Mouse (Mus musculus) lung, postnatal 36 days (tissue): ENCODE data around the gene Aunip.
"Not testable (repeated sequence)": the region's sequence is repeated elsewhere in the genome, so short reads cannot be mapped to it uniquely, and the experiment has no call there.

ENCODE experiments used
- DNase-seq: peaks from one replicate; pipeline ENCODE4 v3.0.0; 2022; ENCODE audit warnings: mixed read lengths

Gene Aunip

DNA sequence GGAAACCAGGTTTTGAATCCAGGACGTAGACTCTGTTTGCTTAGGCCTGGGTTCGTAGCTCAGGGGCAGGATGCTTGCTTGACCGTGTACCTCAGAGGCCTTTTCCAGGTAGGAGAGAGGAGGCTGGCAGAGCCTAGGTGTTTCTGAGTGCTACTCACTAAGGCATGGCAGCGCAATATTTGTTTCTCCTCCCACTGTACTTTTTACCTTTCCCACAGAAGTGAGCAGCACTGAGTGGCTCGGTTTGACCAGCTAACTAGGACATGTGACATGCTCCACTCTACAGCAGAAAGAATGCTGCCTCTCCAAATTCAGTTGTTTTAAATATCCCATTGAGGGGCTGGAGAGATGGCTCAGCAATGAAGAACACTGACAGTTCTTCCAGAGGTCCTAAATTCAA lies 22.6 kb upstream of the Aunip start:
- peak; percentile 72 for DNase-seq

DNA sequence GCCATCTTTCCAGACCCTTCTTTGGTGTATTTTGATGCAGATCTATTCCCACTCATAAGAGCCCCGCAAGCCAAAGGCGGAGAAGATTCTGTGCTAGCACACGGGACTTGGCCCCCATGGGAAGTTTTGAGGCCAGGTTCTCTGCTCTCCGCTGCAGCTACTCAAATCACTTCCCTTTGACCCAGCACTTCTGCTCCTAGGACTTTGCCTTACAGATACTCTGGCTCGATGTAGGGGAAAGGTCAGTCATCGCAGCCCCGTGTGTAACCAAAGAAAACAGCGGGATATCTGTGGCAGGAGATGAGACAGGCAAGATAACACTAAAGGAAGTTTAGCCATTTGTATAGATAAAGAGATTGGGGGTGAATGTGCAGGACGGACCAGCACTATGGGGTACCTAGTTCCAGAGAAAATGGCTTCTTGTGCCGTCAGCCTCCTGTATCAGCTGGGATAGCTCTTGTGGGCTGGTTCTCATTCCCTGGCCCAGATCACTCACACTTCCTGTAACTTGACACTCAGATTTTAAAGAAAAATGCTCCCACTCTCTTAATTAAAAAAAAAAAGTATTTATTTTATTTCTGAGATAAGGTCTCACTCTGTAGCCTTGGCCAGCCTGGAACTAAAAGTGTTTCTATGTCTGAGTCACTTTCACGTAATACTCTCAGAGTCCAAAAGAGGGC lies 20.7 kb upstream of the Aunip start:
- DNase-seq = no peak

DNA sequence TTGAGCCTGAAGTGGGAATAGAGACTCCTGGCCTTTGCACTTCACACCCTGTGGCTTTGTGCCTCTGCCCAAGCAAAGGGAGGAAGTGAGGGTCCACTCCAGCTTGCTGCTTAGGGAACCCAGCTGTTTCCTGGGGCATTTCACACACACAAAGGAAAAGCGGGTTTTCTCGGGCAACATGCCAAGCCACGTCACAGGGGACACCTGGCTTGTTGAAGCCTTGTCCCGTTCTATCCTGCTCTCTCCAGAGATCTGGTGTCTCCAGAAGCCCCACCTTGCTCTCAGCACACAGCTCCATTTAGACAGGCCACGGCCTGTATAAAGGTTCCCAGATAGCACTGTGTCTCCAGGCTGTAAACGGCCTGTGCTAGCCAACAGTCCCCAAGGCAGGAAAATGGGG lies 19.1 kb upstream of the Aunip start:
- DNase-seq = no peak

DNA sequence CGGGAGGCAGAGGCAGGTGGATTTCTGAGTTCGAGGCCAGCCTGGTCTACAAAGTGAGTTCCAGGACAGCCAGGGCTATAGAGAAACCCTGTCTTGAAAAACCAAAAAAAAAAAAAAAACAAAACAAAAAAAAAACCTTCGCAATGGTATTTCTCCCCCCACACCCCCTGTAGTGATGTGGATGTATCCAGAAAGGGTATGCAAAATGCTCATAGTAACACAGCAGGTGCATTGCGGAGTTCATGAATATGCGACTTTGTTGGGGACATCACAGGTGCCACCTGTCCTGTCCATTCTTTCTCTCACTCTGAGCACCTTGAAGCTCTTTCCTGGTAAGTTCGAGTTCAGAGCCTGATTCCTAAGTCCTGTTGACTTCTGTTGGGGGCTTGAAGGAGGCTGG lies 16.6 kb upstream of the Aunip start:
- not testable (repeated sequence) for DNase-seq

DNA sequence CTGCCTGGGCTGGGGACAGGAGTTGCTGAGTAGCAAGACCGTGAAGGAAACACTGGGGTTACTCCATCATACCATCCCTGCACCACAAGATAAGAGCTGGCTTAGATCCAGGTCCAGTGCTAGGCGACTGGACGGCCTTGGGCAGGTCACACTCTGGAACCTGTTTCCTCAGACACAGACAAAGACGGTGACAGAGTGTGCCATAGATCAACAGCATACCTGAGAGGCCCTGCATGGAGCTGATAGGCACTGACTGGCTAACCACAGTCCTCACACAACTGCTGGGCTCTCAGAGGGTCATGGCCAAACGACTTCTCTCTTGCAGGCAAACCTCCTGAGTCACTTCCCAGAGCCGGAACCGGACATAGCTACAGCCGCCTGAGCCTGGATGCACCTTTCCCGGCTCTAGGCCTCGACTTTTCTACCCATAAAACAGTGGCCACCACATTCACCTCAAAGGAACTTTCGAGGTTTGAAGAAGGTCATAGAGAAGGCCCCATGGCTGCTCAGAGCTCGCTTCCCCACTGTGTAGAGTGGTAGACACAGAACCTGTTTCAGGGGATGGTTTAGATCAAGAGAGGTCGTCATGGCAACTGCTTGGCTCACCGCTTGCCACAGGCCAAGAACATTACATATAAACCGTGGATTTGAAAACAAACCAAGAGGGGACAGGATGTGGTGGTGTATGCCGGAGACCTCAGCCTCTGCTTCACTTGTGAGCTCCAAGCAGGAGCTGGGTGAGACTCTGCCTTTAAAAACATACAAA lies 15.8 kb upstream of the Aunip start:
- DNase-seq = peak; percentile 89

DNA sequence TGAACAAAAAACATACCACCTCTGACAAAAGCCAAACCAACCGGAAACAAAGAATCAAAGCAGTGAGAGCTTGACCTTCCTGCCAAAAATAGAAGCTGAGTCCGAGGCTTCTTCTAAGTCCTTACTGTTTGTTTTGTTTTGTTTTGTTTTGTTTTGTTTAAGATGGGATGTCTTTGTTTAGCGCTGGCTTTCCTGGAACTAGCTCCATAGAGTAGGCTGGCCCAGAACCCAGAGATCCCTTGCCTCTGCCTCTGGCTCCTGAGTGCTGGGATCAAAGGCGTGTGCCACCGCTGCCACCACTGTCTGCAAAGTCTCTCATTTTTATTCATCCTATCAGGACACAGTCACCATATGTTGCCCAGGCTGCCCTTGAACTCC lies 15.3 kb upstream of the Aunip start:
- peak; percentile 67 for DNase-seq

DNA sequence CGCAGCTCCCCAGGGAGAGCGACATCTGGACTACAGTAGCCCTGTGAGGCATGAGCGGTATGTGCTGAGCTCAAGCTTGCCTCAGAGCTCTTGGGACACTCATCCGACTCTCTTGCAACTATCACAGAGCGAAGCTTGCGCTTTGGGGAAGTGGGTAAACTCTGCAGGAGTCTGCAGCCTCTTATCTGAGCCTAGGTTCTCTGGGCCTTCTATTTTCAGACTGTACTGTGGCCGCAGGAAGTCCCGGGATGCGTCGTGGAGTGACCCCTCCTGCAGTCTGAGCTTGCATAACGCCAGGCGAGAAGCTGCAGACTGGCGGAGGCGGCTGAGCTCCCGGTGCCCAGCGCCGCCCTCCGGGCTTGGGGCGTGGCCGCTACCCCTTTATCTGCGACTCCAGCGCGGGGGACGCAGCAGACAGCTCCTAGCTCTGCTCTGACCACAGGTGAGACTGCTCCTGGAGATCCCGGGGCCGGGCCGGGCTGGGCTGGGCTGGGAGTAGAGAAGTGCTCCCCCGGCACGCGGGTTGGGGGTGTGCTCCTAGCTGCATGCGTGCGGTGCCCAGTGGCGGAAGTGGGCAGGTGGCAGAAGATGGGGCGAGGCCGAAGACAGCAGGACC lies 14.1 kb upstream of the Aunip start, which contains the start of gene Paqr7:
Gene Paqr7, plus strand, starts transcription at position 103 of the 616 bp plus-strand sequence.
- DNase-seq = peak; percentile 90

DNA sequence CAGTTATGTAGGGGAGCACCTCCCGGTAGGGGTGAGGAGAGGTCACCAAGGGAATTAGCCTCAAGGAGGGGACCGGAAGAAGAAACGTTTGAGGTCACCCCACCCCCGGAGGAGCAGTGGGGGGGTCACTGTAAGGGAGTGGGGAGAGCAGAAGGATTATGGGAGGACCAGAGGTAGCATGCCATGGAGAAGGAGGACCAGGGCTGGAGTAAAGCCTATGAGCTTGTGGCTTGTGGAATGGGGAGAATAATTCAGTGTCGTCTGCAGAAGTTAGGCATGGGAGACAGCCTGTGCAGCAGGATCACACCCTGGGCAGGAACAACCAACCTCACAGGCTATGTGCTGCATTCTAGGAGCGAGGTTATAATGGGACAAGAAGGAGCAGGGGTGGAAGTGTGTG lies 13.6 kb upstream of the Aunip start:
- no peak for DNase-seq

DNA sequence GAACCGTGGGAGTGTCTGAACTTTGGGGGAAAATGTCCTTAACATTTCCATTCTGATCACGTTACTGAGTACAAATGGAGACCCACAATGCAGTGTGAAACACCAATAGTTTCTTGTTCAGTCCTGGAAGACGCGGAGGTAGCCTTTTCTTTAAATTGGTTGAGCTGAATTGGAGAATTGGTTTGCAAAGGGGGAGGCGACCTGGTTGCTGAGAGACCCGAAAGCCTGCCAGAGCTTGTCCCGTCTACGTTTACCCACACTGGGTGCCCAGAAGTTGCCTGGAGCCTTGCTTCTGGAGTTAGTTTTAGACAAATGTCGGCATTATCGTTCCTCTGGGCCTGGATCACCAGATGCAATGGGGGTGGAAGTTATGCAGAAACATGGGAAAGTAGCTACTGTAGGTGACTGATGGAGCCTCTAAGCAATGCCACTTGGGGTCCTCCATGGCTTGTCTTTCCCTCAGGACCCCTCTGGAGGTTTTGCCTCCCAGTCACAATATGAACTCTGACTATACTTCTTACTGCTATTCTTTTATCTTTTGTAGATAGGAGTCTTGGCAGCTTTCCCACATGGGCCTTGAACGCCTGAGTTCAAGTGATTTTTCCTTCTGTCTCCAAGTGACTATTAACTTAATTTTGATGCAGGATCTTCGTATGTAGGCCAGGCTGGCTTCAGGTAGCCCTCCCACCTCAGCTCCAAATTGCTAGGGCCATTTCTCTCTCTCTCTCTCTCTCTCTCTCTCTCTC lies 12.6 kb upstream of the Aunip start:
- no peak for DNase-seq

DNA sequence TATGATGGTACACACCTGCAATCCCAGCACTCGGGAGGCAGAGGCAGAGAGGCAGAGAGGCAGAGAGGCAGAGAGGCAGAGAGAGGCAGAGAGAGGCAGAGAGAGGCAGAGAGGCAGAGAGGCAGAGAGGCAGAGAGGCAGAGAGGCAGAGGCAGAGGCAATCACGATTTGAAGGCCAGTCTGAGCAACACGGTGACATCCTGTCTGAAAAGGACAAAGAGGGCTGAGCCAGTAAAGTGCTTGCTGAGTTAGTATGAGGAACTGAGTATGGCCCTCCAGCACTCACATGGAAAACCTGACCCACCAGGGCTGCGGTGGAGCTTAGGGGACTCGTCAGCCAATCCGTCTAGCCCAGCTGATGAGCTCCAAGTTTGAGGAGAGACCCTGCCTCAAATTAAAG lies 11.8 kb upstream of the Aunip start:
- not testable (repeated sequence) for DNase-seq

DNA sequence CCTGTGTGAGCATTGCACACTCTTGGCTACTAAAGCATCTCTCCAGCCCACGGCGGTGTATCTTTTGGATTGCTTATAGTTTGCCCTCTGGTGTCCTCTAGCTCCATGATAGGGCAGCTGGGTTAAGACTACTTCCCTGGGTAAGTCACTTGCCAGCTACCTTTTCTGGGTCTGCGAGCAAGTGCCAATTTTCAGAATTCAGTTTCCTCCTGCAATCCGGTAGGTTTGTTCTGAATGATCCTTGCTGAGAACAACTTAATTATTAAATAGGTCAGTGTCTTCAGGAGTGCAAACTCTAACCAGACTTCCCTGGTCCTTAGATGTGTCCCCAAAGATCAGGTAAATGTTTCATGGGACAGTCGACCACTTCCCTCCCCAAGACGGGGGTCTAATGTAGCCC lies 9.7 kb upstream of the Aunip start:
- DNase-seq = no peak

DNA sequence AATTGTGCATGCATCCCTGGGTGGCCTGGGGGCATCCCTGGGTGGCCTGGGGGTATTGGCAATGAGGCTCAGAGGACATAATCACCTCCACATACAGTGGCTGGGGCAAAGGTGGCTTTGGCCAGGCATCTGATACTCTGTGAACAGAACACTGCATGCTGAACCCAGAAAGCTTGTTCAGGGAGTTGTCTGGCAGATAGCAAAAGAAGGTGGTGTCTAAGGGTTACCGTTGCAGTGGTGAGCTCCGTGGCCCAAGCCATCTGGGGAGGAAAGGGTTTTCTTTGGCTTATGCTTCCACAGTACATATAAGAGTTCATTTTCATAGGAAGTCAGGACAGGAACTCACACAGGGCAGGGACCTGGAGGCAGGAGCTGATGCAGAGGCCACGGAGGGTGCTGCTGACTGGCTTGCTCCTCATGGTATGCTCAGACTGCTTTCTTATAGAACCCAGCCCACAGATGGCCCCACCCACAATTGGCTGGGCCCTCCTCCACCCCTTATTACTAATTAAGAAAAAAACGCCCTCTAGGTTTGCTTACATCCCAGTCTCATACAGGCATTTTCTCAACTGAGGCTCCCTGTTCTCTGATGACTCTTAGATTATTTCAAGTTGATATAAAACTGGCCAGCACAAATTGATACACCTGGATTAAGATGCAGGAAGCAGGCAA lies 7.0 kb upstream of the Aunip start:
- no peak for DNase-seq

DNA sequence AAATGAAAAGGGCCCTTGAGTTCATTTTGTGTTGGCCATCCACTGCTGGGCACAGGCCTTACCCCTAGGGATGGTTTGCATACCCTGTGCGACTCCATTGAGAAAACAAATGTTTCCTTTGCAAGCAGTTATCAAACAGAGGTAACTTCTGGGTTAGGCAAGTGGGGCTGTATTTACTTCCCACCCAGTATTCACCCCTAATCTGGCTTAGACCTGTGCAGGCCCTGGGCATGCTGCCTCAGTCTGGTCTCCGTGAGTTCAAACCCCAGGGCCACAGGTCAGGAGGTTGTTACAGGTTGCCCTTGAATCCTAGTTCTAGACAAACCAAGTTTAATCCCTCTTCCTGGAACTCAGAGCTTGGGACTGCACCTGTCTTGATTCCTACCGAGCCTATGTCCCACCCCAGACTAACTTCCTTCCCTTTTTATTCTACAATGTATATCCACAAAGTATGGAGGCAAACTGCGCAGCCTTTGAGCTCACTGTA lies 5.5 kb upstream of the Aunip start:
- no peak for DNase-seq

DNA sequence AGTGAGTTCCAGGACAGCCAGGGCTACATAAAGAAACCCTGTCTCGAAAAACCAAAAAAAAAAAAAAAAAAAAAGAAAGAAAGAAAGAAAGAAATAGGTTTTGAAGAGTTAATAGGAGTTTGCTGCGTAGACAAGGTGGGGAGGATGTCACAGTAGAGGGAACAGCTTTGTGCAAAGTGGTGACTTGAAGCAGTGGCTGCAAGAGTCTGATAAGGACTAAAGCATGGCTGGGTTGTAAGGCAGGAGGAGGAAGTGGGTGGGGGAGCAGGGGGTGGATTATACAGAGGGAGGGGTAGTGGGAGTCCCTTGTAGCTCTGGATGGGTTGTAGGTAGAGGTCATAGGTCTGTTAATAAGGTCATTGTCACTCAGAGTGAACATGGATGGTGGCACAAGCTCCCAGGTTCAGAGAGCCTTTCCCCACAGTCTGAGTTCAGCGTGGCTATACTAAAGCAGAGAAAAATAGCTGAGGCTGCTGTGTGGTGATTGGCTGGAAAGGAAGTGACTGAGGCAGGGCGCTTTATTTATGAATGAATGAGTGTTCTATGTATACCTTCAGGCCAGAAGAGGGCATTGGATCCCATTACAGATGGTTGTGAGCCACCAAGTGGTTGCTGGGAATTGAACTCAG lies 4.7 kb upstream of the Aunip start:
- DNase-seq = no peak

DNA sequence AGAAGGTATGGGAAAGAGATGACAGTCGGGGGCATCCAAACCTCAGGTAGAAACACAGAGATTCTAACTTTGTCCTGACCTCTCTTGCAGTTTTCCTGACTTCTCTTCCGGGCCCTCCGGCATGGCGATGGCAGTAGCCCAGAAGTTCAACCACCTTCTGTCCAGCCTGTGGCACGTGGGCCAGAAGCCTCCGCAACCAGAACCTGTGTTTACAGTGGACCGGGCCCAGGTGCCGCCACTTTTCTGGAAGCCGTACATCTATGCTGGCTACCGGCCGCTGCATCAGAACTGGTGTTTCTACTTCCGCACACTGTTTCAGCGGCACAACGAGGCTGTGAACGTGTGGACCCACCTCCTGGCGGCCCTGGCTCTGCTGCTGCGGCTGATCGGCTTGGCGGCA lies 4.1 kb upstream of the Aunip start:
- DNase-seq = no peak

DNA sequence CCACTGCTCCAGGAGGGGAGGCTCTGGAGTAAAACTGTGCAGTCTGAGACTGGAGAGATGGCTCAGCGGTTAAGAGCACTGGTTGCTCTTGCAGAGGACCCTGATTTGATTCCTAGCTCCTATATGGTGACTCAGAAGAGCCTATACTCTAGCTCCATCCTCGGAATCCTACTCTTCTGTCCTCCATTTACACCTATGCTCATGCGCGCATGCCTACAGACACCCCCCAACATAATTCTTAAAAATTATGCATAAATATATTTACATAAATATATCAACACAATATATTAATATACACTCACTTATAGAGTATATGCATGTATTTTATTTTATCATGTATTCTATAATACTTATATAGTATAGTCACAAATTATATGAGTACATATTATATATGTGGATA lies 403 bp upstream of the Aunip start:
- no peak for DNase-seq

DNA sequence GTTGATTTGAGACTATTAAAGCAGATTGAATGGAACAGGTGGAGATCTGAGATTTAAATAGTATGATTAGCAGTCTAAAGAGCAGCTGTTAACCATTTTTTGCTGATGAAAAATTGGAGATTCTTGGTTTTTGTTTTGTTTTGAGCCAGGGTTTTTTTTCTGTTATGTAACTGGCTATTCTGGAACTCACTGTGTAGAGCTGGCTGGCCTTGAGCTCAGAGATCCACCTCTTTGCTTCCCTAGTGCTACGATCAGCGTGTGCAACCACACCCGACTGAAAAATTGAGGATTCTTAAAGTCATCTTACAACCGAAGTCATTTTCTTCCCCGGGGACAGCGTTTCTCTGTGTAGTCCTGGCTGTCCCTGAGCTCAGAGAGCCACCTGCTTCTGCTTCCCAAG lies 931 bp downstream of the Aunip start:
- DNase-seq = no peak

DNA sequence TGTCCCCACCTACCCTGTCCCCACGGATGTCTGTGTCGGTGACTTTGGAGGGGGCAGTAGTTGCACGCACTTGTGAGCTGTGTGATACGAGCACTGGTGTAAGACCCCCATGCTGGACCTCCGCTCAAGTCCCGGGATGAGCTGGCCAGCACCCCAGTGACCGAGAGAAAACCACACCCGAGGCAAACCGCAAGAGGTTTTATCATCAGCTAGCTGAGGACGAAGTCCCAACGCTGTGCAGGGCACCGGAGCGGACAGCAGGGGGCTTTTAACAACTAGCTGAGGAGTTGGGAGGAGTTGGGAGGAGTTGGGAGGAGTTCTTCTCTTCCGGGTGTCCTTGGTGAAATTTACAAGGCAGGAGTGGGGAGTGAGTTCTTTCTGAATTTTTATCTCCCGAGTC lies 2.0 kb downstream of the Aunip start:
- peak; percentile 88 for DNase-seq

DNA sequence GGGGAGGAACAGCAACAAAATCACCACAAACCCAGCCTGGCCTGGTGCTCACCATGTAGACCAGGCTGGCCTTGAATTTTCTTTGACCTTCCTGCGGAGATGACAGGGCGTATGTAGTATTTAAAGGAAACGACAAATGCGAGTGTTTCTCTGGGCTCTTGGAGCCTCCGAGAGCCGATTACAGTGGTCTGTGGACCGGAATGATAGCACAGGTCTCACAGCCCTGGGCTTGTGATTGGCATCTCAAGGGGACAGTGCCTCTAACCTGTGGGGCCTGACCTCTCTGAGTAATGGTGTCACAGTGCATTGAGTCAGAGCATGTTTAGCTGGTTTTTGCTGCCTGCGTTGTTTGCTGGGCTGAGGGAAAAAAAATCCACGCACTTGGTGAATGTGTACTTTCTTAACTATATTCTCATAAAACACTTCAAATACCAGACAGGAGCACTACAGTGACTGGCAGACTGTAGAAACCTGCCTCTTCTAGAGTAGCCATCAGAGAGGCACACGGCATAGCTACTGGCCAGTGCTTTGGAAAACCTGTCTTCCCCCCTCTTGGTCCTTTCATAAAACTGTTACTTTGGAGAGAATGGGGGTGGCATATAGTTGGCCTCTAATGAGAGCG lies 3.6 kb downstream of the Aunip start:
- DNase-seq = peak; percentile 58

DNA sequence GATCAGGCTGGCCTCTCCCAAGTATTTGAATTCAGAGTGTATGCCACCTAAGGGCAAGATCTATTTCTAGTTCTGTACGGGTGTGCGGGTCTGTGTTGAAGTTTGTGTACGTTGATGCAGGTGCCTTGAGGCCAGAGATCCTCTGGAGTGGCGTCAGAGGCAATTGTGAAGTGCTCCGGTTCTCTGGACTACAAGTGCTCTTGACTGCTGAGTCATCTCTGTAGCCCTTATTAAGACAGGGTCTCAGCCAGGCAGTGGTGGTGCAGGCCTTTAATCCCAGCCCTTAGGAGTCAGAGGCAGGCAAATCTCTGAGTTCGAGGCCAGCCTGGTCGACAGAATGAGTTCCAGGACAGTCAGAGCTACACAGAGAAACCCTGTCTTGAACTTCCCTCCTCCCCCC lies 4.8 kb downstream of the Aunip start:
- DNase-seq = peak; percentile 80

DNA sequence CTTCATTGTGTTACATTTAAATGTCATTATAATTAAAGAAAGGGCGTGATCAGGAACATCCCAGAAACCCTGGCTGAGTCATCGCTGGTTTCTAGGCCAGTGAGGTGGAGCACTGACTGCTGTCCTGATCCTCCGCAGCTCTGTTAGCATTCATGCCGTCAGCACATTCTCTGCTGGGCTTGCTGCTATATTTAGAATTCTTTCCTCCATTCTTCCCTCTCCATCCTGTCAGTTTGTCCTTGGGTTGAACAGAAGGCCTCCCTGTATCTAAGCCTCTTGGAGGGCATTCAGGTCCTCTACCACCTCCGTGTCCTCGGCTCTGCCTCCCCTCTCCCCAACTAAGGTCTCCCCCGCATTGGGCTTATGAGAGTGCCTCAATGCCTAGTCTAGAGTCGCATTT lies 6.2 kb downstream of the Aunip start:
- DNase-seq = no peak

DNA sequence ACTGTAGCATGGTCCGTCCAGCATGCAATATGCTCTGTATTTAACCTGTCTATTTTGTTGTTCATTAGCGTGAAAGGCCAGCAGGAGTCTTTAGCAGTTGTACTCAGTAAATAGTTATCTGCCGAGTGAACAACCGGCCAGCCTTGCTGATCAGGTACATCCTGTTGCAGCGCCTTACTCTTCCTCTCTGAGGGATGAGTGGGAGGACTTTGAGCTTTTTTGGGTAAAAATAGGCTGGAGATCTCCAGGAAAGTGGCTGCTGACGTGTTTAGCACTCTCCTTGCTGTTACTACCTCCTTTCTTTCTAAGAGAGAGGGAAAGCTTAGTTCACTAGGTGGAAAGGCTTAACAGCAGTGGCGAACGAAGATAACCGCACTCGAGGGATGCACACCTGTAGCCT lies 6.9 kb downstream of the Aunip start:
- DNase-seq = no peak
